Mouse (Mus musculus) neural tube, embryonic 10.5 days (tissue): ENCODE measurements around the gene Tro.

Experiments
- DNase-seq: peaks from one replicate; pipeline ENCODE4 v3.0.0-alpha.2; 2017; ENCODE audit warnings: low spot score; ENCODE audit errors: extremely low spot score

Gene Tro

DNA sequence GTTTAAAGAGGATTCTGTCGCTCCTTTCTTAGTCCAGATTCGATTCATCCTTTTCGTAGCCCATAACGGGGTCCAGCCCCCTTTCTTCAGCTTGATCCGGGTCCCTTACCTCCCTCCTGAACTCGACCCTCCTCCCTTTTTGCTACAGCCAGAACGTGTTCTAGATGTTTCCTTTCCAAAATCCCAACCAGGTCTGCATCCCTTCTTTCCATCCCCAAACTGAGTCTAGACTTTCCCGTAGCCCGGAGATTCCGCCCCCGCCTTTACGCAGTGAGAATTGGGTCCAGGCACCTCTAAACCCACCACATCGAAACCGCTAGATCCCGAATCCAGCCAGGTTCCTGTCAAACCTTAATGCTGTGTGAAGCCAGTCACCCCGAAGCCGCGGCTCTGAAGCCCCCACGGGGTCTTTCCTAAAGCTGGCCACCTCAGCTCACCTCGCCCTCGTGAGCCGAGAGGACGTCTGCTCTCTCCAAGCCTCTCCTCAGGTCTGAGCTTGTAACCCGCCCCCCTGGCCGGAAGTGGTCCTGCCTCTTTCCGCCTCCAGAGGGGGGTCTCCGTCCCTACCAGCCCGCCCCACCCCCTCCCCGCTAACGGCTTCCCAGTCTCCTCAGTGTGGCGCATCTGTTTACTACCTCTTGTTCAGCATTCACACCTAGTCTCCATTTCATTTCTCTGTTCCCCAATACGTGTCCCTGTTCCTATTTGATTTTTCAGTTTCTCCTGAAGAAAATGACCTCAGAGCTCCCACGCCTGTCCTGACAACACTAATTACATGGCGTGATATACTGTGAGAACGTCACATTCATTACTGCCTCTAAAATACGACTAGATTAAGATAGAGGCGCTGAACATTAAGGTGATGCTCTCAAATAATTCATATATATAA lies at the start of gene Tro:
Gene Tro, minus strand, starts transcription at position 676 of the 889 bp plus-strand sequence.
- peak; percentile 63 for DNase-seq

- no peak for DNase-seq
Observed at GRCm38 (mm10) chrX:150677505-150677904, 20.1 kb upstream of the Tro start.

DNA sequence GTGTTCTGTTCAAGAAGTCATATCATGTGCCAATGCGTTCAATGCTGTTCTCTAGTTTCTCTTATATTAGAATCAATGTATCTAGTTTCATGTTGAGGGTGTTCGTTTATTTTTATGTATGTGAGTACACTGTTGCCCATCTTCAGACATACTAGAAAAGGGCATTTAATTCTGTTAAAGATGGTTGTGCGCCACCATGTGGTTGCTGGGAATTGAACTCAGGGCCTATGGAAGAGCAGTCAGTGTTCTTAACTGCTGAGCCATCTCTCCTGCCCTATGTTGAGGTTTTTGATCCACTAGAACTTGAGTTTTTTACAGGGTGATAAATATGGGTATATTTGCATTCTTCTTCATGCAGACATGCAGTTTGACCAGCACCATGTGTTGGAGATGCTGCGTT lies 5.4 kb upstream of the Tro start:
- DNase-seq, result no peak

- no peak for DNase-seq
Observed at GRCm38 (mm10) chrX:150657797-150658118, 375 bp upstream of the Tro start.

DNA sequence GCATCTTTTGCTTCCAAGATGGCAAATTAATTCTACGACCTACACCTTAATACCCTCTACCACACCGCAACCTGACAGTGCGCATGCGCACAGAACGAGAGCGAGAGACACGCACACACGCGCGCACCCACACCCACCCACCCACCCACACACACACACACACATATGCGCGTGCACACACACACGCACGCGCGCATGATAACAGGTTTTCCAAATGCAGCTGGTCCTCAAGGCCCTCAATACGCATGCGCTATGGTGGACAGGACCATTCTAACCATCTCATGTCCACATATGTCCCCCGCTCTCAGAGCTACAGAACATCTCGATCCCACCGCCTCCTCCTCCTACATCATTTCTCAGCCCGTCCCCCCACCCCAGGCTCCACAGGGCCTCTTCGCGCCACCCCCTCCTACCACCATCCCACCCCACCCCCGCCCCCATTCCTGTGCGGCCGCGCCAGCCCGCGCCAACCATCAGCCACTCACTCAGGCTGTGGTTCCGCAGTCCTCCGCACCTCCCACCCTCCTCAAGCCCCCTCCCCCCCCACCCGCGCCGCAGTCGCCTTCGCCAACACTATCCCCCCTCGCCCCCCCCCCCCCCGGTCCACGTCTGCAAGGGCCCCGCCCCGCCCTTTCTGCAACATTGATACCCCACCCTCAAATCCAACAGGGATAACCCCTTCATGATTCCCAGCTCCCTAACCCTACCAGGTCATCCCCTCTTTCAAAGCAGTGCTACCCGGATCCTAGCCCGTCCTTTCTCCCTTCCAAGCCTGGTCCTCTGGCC lies 1.1 kb downstream of the Tro start:
- DNase-seq, result peak; percentile 40

DNA sequence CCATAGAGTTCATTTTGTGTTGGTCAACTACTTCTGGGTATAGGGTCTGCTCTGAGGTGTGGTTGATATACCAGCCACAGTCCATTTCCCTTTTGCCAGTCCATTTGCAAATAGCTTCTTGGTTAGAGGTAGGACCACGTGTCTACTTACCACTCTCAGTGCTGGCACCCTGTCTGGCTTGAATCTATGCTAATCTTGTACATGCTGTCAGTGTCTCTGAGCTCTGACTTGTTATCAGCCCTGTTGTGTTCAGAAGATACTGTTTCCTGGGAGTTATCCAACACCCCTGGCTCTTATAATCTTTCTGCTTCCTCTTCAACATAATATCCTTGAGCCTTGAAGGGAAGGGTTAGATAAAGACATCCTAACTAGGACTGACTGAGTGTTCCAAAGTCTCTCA lies 21.0 kb downstream of the Tro start:
- DNase-seq, result no peak

GRCm38 (mm10) chrX:150598882-150599281 lies 58.5 kb downstream of the Tro start:
- no peak for DNase-seq
